Mouse (Mus musculus) adrenal gland, adult 2 months (tissue): Measurements from ENCODE around the gene Ino80d. TPM values are rescaled to one million over a fixed set of nuclear protein-coding genes. Genes with fewer than 3 reads are reported as not detected.
"Not testable (repeated sequence)": the region's sequence is repeated elsewhere in the genome, so short reads cannot be mapped to it uniquely, and the experiment has no call there.

Experiments
- DNase-seq: peaks from one replicate; pipeline ENCODE4 v3.0.0; 2021
- long read RNA-seq: library from polyadenylated mRNA; stranded (forward); transcript quantifications from one replicate; pipeline ENCODE4 v2.0.0, GENCODE M21; 2021
- polyA plus RNA-seq: library from polyadenylated mRNA; depleted of rRNA; stranded (reverse); fragments of >200 nt; gene quantifications from 2 replicates; pipeline ENCODE4 v1.2.3, GENCODE M21; 2012; rRNA removed
- total RNA-seq, 2 experiments: library from RNA; stranded (reverse); gene quantifications; 2 replicates each; pipeline ENCODE4 v1.2.3; 2021

The Ino80d gene
- 10 to 100 TPM; 20.4 to 32.6 TPM for total RNA-seq
- polyA plus RNA-seq: 10.6 and 10.7 TPM in 2 replicates
- long read RNA-seq, partial matches to known transcripts: 0 of 4 reads
- long read RNA-seq, other reads (novel, unspliced or antisense): 4 of 4 reads

- DNase-seq: peak; percentile 88
Measured at GRCm38 (mm10) chr1:63114136-63114781, at the start of gene Ino80d. Ino80d (minus strand) TSS chr1:63114667.

GRCm38 (mm10) chr1:63140231-63140630 lies 25.8 kb upstream of the Ino80d start:
- DNase-seq: no peak

DNA sequence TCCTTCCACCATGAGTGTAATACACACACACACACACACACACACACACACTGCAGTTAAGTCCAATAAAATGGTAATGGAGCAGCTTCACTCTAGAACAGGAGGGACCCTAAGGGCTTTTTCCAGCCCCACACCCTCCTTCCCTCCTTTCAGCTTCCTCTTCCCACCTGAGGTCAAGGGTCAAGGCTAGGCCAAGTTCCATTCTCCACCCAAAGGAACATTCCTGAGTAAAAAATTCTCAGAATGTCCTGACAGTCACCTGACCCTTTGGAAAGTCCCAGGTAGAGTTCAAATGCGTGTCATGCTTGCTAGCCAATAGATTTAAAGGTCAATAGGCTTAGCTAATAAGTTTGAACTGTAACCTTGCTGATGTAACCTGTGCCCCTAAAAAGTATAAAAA lies 24.1 kb upstream of the Ino80d start:
- DNase-seq: not testable (repeated sequence)

- no peak for DNase-seq
Measured at GRCm38 (mm10) chr1:63137971-63138370, 23.5 kb upstream of the Ino80d start.

DNA sequence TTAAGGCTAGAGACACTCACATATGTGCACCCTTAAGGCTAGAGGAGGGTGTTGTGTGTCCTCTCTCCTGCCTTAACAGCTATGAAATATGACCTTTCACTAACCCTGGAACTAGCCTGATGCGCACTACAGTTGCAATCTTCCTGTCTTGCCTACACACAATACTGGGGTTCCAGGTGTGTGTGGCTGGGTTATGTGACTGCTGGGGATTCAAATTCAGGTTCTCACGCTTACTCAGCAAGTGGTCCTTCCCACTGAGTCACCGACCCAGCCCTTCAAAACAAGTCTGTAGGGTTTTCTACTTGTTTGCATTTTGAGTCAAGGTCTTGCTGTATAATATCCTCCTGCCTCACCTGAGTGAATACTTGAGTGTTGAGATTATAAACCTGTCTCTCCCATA lies 20.1 kb upstream of the Ino80d start:
- DNase-seq: no peak

GRCm38 (mm10) chr1:63131766-63132165 lies 17.3 kb upstream of the Ino80d start:
- no peak for DNase-seq

GRCm38 (mm10) chr1:63130883-63131282 lies 16.4 kb upstream of the Ino80d start:
- no peak for DNase-seq

DNA sequence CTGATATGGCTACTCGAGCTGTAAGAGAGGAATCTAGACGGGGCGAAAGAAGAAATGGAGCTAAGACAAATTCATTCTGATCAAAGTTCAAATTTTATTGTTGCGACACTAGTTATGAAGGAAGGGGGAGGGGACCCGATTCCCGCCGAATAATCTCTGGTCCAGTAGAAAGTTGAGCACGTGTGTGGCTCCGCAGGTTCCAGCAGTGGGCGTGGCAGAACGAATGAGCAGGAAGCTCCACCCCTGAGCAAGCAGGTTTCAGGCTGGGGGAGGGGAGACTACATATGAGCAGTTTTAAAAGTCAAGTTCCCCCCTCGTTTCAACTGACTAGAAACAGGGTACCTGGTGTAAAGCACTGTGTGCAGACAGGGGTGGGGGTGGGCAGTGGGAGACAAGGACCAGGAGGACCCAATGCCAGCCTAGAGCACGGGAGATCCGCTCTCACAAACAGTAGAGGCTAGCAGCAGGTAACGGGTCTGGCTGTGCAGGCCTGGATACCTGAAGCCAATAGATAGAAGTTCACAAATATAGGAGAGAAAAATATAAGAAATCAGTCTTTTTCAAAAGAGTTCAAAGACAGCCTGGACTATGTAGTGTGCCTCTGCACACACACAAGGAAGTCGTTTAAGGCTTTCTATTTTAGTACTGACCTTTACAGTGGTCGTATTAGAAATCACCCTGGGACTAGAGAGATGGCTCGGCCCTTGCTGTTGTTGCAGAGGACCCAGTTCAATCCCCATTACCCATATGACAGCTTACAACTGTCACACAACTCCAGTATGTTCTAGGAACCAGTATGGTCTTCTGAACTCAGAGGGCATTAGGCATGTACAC lies 15.6 kb upstream of the Ino80d start:
- DNase-seq: peak; percentile 39

DNA sequence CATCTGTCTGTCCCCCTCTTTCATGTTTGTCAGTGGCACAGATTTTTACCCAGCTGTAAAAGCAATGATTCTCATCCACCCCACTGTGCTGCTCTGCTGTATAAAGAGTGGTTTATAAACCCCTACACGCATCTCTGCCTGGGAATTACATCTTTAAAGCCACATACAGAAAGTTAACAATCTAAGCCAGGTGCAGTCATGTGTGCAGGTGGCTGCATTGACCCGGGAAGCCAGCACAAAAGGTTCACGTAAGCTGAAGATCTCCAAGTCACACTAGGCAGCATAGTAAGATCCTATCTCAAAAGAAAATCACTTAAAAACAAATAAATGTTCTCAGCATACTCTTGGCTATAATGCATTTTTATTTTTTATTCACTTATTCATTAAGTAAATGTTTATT lies 14.8 kb upstream of the Ino80d start:
- DNase-seq: no peak

GRCm38 (mm10) chr1:63126206-63126605 lies 11.7 kb upstream of the Ino80d start:
- DNase-seq: no peak

GRCm38 (mm10) chr1:63123823-63124450 lies 9.5 kb upstream of the Ino80d start:
- DNase-seq: no peak

- DNase-seq: no peak
Measured at GRCm38 (mm10) chr1:63122005-63122404, 7.5 kb upstream of the Ino80d start.

- DNase-seq: no peak
Measured at GRCm38 (mm10) chr1:63120382-63120781, 5.9 kb upstream of the Ino80d start.

- no peak for DNase-seq
Measured at GRCm38 (mm10) chr1:63119675-63120074, 5.2 kb upstream of the Ino80d start.

- no peak for DNase-seq
Measured at GRCm38 (mm10) chr1:63115540-63115939, 1.1 kb upstream of the Ino80d start.

DNA sequence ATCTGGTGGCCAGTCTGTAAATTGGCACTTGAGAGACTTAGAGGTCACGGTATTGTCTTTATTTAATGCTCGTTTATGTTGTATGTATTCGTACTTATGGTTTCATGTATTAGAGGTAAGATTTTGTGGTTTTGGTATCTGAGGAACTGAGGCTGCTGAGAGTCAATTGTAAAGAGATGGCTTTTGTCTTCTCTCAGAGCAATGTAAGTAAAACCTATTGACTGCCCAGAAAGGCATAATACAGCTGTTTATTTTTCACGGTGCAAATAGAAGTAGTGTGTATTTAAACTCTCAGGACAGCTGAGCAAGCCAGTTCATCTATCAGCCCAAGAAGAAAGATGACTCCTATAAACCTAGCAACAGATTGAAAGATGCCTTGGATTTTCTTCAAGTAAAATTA lies 629 bp upstream of the Ino80d start:
- no peak for DNase-seq

GRCm38 (mm10) chr1:63113274-63114135 lies 962 bp downstream of the Ino80d start:
- DNase-seq: peak; percentile 81

DNA sequence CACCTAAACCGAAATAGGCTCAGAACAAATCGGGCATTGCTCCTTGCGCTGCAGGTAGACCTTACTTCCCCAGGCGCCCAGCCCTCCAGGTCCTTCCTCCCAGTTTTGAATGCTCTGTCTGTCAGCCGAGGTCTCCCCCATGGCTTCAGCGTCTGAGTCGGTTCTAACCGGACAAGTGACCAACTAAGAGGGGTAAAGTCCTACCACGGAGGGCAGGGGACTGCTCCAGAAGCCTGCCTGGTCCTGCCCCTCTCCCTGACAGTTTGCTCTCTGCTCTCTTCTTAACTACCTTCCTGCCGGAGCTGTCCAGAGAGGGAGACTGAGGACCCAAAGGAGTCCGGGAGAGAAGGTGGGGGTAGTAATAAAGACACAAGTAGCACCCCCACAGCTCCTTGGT lies 1.6 kb downstream of the Ino80d start:
- peak; percentile 64 for DNase-seq

GRCm38 (mm10) chr1:63112151-63112864 lies 2.2 kb downstream of the Ino80d start:
- no peak for DNase-seq

DNA sequence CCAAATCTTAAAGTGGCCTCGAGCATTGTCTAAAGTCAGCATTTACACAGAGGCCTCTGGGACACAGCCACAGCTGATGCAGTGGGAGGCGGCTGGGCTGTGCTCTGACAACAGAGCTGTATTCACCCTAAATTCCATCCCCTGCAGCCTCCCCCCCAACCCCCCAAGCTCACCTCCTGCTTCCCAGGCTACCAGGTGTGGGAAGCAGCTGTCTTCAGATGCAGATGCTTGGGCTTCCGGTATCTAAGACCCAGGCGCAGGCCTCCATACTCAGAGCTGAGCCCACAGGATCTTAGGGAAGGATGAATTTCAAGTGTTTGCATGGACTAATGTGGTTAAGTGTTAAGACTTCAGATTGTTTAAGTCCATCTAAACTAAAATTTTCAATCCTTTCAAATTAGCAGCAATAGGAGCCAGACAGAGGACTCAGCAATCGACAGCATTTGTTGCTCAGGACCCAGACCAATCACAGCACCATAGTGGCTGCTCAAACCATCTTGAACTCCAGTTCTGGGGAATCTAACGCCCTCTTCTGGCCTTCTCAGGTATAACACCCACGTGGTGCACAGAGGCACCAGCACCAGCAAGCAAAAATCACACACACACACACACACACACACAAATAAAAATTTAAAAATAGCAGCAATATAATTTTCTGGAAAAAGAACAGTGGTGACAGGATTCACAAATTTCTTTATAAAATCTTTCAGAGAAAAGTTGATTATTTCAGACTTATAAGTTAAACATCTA lies 3.8 kb downstream of the Ino80d start:
- no peak for DNase-seq
